Mouse (Mus musculus) liver, embryonic 13.5 days (tissue): ENCODE data around the gene Tprg. TPM values are rescaled to one million over a fixed set of nuclear protein-coding genes. Genes with fewer than 3 reads are reported as not detected.

Experiments
- ATAC-seq: fragments of 200-750 bp; cut with Nextera tagmentation; 2 replicates; pipeline ENCODE4 v1.8.0; 2017; ENCODE audit warnings: low read depth, mild to moderate bottlenecking, moderate number of reproducible peaks, moderate library complexity
- DNase-seq: peaks from one replicate; pipeline ENCODE4 v3.0.0; 2022
- H3K27ac ChIP-seq: fragments of 300-500 bp; sonication (generic); 2 replicates; pipeline ENCODE4 v1.5.1; 2015; ENCODE audit warnings: moderate library complexity, mild to moderate bottlenecking, inconsistent platforms
- H3K27me3 ChIP-seq: fragments of 300-500 bp; sonication (generic); 2 replicates; pipeline ENCODE4 v1.6.1; 2015; ENCODE audit warnings: mild to moderate bottlenecking, inconsistent platforms
- H3K36me3 ChIP-seq: fragments of 300-500 bp; sonication (generic); 2 replicates; pipeline ENCODE4 v1.6.1; 2015; ENCODE audit warnings: mild to moderate bottlenecking, inconsistent platforms
- H3K4me1 ChIP-seq: fragments of 300-500 bp; sonication (generic); replicated peaks from 2 replicates; pipeline ENCODE4 v1.6.1; 2015; ENCODE audit warnings: inconsistent platforms
- H3K4me2 ChIP-seq: fragments of 300-500 bp; sonication (generic); 2 replicates; pipeline ENCODE4 v1.6.1; 2015; ENCODE audit warnings: inconsistent platforms, mild to moderate bottlenecking, moderate library complexity
- H3K4me3 ChIP-seq: fragments of 300-500 bp; sonication (generic); replicated peaks from 2 replicates; pipeline ENCODE4 v1.5.1; 2015; ENCODE audit warnings: mild to moderate bottlenecking, inconsistent platforms
- H3K9ac ChIP-seq: fragments of 300-500 bp; sonication (generic); 2 replicates; pipeline ENCODE4 v1.6.1; 2015; ENCODE audit warnings: mild to moderate bottlenecking, inconsistent platforms
- H3K9me3 ChIP-seq: fragments of 300-500 bp; sonication (generic); replicated peaks from 2 replicates; pipeline ENCODE4 v1.6.1; 2016; ENCODE audit warnings: inconsistent platforms
- WGBS: fragments of 180-500 bp; shearing (Covaris S2); methylation state at CpG from one replicate; pipeline ENCODE4 v1.1.7; 2015; ENCODE audit not compliant: insufficient replicate concordance; 5-methylcytosine and 5-hydroxymethylcytosine counted together
- polyA plus RNA-seq: library from polyadenylated mRNA; unstranded; fragments of >200 nt; fragmentation: Nextera tagmentation; extraction: Ambion mirVana; gene quantifications from 2 replicates; pipeline ENCODE4 v1.2.1, GENCODE M21; 2015

The Tprg gene
- polyA plus RNA-seq, 1 experiment from 2014 or later, result not detected

DNA sequence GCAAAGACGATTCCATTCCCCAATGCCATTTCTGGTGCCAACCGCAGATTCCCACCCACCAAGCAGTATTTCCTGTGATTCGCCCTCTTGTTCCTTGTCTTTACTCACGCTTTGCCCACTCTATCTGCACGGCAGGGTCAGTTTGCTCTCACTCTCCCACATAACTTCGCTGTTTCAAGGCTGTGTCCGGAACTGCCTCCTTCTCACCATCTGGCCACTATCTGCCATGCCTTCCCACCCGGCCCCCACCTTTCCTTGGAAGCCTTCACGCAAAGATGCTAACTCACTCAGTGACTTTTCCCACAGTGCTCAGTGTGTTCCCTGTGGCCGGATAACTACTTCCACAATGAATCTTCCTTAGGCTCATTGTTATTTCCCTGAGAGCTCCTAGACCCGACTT lies 21.4 kb upstream of the Tprg start:
- H3K4me2 ChIP-seq, result no peak overlapping the region
- DNase-seq, result no peak
- no peaks in the 10 kb centered on the region for H3K36me3 ChIP-seq
- no peaks in the 10 kb centered on the region for H3K4me1 ChIP-seq
- no peaks in the 10 kb centered on the region for H3K9me3 ChIP-seq
- H3K27me3 ChIP-seq, result no peaks in the 10 kb centered on the region
- ATAC-seq, result no peak
- WGBS, result 64% methylated on average over 11 of the region's 11 CpGs
- no peak overlapping the region for H3K4me3 ChIP-seq
- H3K27ac ChIP-seq, result no peak overlapping the region
- H3K9ac ChIP-seq, result no peak overlapping the region

DNA sequence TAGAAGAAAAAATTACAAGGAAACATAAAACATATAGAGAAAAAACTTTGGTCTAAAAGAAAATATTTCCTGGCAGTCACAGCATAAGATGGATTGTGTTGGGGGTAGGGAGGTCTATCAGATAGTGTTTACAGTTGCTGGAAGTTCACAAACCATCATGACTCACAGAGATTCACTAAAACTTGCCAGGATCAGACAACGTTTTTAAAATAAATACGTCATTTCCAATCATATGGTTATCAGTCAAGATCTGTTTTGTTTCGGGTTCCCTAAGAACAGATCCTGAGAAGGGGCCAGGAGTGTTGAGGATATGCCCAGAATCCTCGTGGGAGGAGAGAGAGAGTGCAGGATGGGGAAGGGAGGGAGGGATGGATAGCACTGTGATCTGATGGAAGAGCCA lies 18.3 kb upstream of the Tprg start:
- no peak overlapping the region for H3K9ac ChIP-seq
- H3K36me3 ChIP-seq, result no peaks in the 10 kb centered on the region
- H3K4me3 ChIP-seq, result no peak overlapping the region
- no peaks in the 10 kb centered on the region for H3K4me1 ChIP-seq
- no peak overlapping the region for H3K4me2 ChIP-seq
- no peaks in the 10 kb centered on the region for H3K9me3 ChIP-seq
- no peak overlapping the region for H3K27ac ChIP-seq
- ATAC-seq, result no peak
- no peaks in the 10 kb centered on the region for H3K27me3 ChIP-seq
- 45% methylated on average over 4 of the region's 4 CpGs for WGBS
- no peak for DNase-seq

DNA sequence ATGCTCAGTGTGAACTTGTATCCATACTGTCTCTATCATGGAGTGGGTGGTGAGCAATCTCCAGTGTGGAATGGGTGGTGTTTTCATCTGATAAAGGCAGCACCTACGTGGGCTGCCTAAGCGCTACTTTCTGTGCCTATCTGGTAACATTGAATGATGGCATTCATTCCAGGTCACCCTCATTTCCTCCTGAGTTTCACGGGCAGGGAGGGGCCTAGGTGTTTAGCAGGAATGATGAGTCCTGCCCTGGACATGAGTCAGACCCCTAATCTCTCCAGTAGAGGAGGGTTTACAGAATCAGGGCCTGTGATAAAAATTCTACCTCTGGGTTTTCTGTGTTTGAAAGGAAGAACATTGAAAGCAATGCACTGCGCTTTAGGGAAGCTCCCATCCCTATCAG lies 4.1 kb upstream of the Tprg start:
- H3K9me3 ChIP-seq, result no peaks in the 10 kb centered on the region
- H3K36me3 ChIP-seq, result no peaks in the 10 kb centered on the region
- DNase-seq (no peak), ATAC-seq (no peak)
- H3K27ac ChIP-seq, result no peak overlapping the region
- no peak overlapping the region for H3K4me3 ChIP-seq
- H3K9ac ChIP-seq, result no peak overlapping the region
- H3K27me3 ChIP-seq, result no peaks in the 10 kb centered on the region
- H3K4me2 ChIP-seq, result no peak overlapping the region
- H3K4me1 ChIP-seq, result no peaks in the 10 kb centered on the region
- WGBS, result 51% methylated on average over 4 of the region's 4 CpGs

DNA sequence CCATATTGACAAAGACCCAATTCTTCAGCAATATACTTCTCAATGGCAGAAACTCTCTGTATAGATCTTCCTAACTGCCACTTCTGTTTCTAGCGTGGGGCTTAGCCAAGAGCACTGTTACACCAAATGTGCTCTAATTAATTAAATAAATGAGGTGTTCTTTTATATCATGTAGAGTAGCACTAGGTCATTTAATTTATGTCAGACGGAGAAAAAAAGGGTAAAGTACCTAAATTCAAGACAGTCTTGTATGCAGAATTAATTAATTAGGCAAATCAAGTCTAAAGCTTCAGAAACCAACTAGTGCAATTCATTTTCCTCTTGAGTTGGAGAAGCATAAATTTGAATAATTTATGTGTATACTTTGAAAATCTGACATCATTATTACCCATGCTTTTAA lies 7.1 kb downstream of the Tprg start:
- no peaks in the 10 kb centered on the region for H3K9me3 ChIP-seq
- DNase-seq (no peak), ATAC-seq (no peak)
- no peak overlapping the region for H3K4me2 ChIP-seq
- H3K4me3 ChIP-seq, result no peak overlapping the region
- no peak overlapping the region for H3K27ac ChIP-seq
- no peaks in the 10 kb centered on the region for H3K27me3 ChIP-seq
- H3K36me3 ChIP-seq, result no peaks in the 10 kb centered on the region
- no peaks in the 10 kb centered on the region for H3K4me1 ChIP-seq
- WGBS, result 56% methylated on average over 2 of the region's 2 CpGs
- H3K9ac ChIP-seq, result no peak overlapping the region

DNA sequence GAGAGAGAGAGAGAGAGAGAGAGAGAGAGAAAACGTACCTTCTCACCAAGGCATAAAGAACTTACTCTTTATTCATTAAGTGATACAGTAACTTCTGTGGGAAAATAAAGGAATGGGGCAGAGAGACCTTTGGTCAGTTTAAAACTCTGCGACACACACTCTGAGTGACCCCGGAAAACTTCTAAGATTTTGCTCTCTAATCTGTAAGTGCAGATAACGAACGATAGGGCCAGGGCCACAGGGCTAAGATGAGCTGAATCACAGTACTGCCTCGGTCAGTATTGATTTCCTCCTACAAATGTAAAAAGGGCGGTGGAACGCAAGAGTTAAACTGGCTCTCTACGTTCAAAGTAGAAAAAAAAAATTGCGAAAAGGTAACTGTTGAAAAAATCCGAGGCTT lies 8.9 kb downstream of the Tprg start:
- H3K27me3 ChIP-seq, result no peaks in the 10 kb centered on the region
- WGBS, result 60% methylated on average over 11 of the region's 11 CpGs
- H3K36me3 ChIP-seq, result no peaks in the 10 kb centered on the region
- no peaks in the 10 kb centered on the region for H3K4me1 ChIP-seq
- H3K4me3 ChIP-seq, result no peak overlapping the region
- no peaks in the 10 kb centered on the region for H3K9me3 ChIP-seq
- DNase-seq, result no peak
- H3K27ac ChIP-seq, result no peak overlapping the region
- no peak for ATAC-seq
- no peak overlapping the region for H3K4me2 ChIP-seq
- H3K9ac ChIP-seq, result no peak overlapping the region

DNA sequence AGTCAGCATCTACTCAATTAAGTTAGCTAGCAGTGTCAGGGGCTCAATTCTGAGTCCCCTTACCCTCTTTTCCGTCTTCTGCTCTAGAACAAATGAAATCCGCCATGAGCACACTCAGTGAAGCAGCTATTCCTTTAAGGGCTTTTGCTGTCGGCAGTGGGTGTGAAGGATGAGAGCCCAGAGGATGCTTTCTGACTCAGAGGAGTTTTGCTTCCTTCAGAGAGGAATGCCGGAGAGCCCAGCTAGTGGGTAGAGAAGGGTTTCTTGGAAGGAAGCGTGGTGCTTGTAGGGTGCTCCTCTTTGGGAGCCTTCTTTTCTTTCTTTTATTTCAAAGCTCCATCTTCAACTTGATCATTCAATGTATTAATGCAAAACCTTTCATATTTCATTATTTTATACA lies 10.1 kb downstream of the Tprg start:
- ATAC-seq (no peak), DNase-seq (no peak)
- Histone ChIP-seq H3K9me3 (no peaks in the 10 kb centered on the region), H3K27ac (no peak overlapping the region), H3K36me3 (no peaks in the 10 kb centered on the region), H3K4me1 (no peaks in the 10 kb centered on the region), H3K9ac (no peak overlapping the region), H3K4me2 (no peak overlapping the region), H3K27me3 (no peaks in the 10 kb centered on the region), H3K4me3 (no peak overlapping the region)
- WGBS, result 67% methylated on average over 5 of the region's 5 CpGs

DNA sequence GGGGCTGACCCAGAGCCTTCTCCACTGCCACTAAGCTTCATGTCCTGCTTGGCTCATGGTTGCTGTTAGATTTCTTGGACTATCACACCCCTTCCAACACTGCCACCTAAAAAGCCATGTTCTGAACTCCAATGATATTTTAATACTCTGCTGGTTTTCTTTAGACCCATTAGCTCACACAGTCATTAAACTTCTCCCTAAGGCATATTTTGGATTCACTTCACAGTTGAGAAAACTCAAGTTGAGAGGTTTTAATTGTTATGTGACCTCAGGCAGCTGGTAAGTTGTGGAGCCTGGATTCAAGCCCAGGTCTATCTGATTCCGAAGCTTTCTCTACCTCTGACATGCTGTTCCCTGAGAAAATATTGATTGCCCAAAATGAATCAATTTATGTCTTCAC lies 11.6 kb downstream of the Tprg start:
- Histone ChIP-seq H3K4me1 (no peaks in the 10 kb centered on the region), H3K9me3 (no peaks in the 10 kb centered on the region), H3K4me2 (no peak overlapping the region), H3K4me3 (no peak overlapping the region), H3K9ac (no peak overlapping the region), H3K27ac (no peak overlapping the region), H3K36me3 (no peaks in the 10 kb centered on the region), H3K27me3 (no peaks in the 10 kb centered on the region)
- WGBS, result 43% methylated on average over 1 of the region's 1 CpGs
- no peak for DNase-seq
- ATAC-seq, result no peak

DNA sequence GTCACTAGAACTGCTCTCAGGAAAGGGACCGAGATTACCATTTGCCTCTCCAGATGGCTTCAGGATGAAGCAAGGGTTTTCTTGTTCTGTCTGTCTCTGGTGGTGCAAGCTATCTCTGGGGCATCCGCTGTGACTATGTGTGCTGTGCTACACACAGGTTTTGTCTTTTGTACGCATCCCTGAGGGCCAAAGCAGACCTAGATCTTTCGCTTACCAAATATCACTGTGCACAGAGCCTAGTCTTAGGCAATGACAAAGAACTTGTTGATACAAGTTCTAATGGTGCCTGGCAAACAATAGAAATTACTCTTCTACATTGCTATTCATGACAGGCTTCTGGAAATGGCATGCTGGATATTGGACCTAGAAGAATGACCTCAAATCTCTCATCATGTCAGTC lies 16.0 kb downstream of the Tprg start:
- no peaks in the 10 kb centered on the region for H3K4me1 ChIP-seq
- no peak for ATAC-seq
- no peak overlapping the region for H3K4me2 ChIP-seq
- H3K27me3 ChIP-seq, result no peaks in the 10 kb centered on the region
- 70% methylated on average over 4 of the region's 4 CpGs for WGBS
- no peak overlapping the region for H3K9ac ChIP-seq
- no peaks in the 10 kb centered on the region for H3K36me3 ChIP-seq
- no peak overlapping the region for H3K4me3 ChIP-seq
- no peak overlapping the region for H3K27ac ChIP-seq
- DNase-seq, result no peak
- no peaks in the 10 kb centered on the region for H3K9me3 ChIP-seq

DNA sequence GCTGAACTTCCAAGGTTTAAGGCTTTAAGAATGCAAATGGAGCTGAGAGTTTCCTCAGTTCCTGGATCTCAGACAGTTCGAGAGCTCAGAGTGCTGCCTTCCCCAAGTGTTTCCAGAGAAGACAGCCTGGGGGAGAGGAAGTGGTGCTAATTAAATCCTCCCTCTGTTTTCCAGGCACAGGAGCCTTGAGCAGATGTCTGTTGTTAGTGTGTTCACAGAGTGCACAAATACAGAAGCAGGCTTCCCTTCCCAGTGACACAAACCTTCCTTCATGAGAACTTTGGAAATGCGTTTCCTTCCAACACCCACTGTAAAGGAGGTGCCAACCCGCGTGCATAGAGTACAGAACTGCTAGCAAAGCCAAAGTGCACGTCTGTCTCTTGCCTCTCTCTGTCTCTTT lies 27.4 kb downstream of the Tprg start:
- H3K9me3 ChIP-seq, result no peaks in the 10 kb centered on the region
- no peak overlapping the region for H3K27ac ChIP-seq
- no peaks in the 10 kb centered on the region for H3K4me1 ChIP-seq
- H3K4me3 ChIP-seq, result no peak overlapping the region
- WGBS, result 51% methylated on average over 5 of the region's 5 CpGs
- ATAC-seq, result no peak
- no peak overlapping the region for H3K9ac ChIP-seq
- H3K27me3 ChIP-seq, result no peaks in the 10 kb centered on the region
- H3K4me2 ChIP-seq, result no peak overlapping the region
- no peaks in the 10 kb centered on the region for H3K36me3 ChIP-seq
- no peak for DNase-seq

DNA sequence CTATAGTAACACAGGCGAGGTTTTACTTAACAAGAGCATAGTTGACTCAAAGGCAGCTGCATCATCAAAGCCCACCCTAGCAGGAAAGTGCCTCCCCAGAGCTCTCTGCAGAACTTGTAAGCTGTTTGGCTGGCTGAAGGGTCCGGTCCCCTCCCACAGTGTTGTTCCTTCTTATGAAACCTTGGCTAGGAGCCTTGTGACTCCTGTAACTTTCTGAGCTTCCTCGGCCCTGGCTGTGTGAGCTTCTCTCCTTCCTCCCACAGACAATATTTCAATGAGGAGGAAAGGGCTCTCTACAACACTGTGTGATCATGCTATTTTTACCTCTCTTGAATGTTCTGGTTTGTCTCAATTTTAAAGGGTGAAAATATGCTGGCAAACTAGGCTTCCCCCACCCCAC lies 28.5 kb downstream of the Tprg start:
- Histone ChIP-seq H3K36me3 (no peaks in the 10 kb centered on the region), H3K9ac (no peak overlapping the region), H3K9me3 (no peaks in the 10 kb centered on the region), H3K4me1 (no peaks in the 10 kb centered on the region), H3K4me2 (no peak overlapping the region), H3K27ac (no peak overlapping the region), H3K27me3 (no peaks in the 10 kb centered on the region), H3K4me3 (no peak overlapping the region)
- DNase-seq (no peak), ATAC-seq (no peak)
- WGBS, result 40% methylated on average over 3 of the region's 3 CpGs

DNA sequence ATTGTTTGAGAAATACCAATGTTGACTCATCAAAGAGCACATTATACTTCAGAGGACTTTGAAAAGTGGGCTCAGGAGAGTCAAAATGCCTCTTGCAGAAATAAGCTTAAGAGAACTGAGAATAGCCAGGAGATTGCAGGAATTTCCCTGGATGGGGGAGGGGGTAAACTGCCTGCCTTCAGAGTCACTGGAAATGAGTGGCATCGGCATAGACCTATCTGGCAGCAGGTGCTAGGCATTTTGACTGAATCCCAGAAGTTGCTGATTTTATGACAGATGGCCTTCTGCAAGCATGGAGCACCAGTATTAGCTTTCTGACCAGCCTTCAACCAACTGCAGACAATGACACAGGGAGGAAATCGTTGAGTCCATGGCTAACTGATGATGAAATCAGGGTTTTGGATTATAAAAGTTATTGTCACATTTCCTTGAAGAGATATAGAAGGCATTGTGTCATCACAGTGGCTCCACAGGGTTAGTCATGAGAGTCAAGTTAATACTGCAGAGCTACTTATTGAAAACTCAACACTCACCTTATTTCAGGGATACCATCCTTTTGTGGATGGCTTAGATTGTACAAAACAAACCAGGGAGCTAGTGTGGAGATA lies 39.1 kb downstream of the Tprg start:
- ATAC-seq, result no peak
- Histone ChIP-seq H3K27ac (no peak overlapping the region), H3K27me3 (no peaks in the 10 kb centered on the region), H3K4me1 (no peaks in the 10 kb centered on the region), H3K4me3 (no peak overlapping the region), H3K4me2 (no peak overlapping the region), H3K9ac (no peak overlapping the region), H3K9me3 (no peaks in the 10 kb centered on the region), H3K36me3 (no peaks in the 10 kb centered on the region)
- WGBS, result 56% methylated on average over 2 of the region's 2 CpGs
- DNase-seq, result no peak

DNA sequence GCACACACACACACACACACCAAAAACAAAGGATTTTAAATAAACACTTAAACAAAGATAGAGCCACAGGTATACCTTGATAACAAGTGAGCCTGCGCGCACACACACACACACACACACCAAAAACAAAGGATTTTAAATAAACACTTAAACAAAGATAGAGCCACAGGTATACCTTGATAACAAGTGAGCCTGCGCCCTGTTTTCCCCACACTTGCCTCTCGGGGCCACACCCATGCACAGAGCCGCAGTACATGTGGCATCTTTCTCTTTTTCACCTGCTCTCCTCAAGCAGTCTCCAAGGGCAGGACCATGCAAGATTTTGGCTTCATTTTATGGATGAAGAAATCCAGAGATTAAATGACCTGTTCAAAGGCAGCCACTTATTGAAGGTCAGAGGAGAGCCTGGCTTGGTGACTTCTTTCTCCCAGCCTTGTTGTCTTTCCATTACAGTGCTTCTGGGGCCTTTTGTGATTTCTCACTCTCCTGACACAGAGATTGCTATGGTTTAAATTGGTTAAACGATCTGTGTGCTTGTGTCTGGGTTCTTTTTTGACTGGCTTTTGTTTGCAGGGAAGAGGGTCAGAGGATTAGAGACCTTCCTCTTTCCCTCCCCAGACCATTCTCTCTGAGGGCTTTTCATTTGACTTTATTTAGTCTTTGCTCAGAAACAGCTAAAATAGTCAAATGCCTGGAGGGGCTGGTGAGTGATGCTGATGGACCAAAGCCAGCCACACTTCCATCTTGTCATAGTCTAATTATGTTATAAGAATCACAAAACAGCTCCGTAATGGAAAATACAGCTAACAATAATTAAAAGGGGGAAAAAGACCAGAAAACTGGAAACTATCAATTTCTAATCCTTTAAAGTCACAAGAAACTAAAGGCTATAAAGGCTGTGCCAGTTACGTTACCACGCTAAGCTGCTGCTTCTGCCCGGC lies 46.9 kb downstream of the Tprg start:
- Histone ChIP-seq H3K4me1 (no peaks in the 10 kb centered on the region), H3K9me3 (no peaks in the 10 kb centered on the region), H3K36me3 (no peaks in the 10 kb centered on the region), H3K27ac (no peak overlapping the region), H3K9ac (no peak overlapping the region), H3K4me2 (no peak overlapping the region), H3K4me3 (no peak overlapping the region), H3K27me3 (no peaks in the 10 kb centered on the region)
- WGBS, result 67% methylated on average over 10 of the region's 10 CpGs
- ATAC-seq (no peak), DNase-seq (no peak)
